Mouse (Mus musculus): ENCODE measurements at regions not wholly inside any gene's neighbourhood (a gene's known extent, or its start where the extent isn't known, plus 50 kb on each side); places are given as distances from the start of the nearest gene placed in this dataset.

DNA sequence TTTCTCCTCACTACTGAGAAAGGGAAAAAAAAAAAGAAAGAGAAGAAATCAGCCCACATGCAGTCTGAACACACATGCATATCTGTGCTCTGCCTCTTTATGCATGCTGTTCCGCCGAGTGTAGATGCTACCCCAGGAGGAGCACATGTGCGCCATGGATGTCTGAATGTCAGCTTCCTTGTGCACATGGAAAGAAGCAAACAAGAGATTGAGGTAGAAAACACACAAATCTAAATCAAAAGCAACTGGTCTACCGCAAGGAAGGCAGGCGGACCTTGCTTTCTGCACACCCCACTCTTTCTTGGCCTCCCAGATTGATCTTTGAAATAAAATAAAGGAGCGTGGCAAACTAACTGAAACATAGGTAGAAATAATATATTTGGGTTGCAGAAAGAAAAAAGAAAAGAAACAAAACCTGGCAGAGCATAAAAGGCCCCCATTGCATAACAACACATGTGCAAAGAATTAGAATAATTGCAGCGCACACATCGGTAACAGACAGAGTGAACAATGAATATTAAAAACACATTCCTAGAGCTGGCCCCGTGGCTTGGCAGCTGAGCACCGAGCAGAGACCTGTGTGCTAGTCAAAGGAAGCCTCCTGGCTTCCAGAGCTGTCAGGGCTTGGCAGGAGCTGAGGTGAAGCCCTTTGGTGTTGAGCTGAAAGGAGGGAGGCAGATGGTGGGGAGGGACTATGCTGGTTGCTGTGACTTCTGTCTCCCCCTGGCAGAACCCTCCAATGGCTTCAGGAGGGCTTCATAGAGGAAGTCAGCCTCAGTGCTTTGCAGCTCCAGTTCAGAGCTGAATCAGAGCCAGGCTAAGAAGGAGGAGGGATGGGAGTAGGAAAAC, 272.1 kb downstream of the Fzd1 start:
- TF ChIP-seq EP300 (IDR thresholded peaks at IDR 0.05; ENCODE audit: insufficient read depth, low read depth, low read length) (no peak), CTCF (IDR thresholded peaks at IDR 0.05) (no peak)
